Mouse (Mus musculus) liver, embryonic 14.5 days (tissue): ENCODE measurements around the gene Dlgap1.

ENCODE experiments used
- CTCF ChIP-seq: IDR thresholded peaks from 2 replicates; pipeline ENCODE4 v1.5.1; 2016; ENCODE audit warnings: antibody characterized with exemption, low read depth, control low read depth
- EP300 ChIP-seq: IDR thresholded peaks from 2 replicates; pipeline ENCODE4 v1.6.1; 2016; ENCODE audit warnings: antibody characterized with exemption, low read depth

- no peak for TF ChIP-seq CTCF
- no peak for TF ChIP-seq EP300
These were observed 201.0 kb downstream of the Dlgap1 start for GRCm38 (mm10) chr17:70169831-70170230.
